Mouse (Mus musculus) C2C12 (cell line): ENCODE results near the gene Gm13178.

Experiments used
- MYOG ChIP-seq: IDR thresholded peaks from one replicate; pipeline ENCODE4 v1.6.1; 2011; ENCODE audit not compliant: control insufficient read depth, insufficient read length; ENCODE audit errors: extremely low read depth
- USF1 ChIP-seq: IDR thresholded peaks from one replicate; pipeline ENCODE4 v1.6.1; 2011; ENCODE audit warnings: low read depth, mild to moderate bottlenecking, control low read depth, moderate library complexity

DNA sequence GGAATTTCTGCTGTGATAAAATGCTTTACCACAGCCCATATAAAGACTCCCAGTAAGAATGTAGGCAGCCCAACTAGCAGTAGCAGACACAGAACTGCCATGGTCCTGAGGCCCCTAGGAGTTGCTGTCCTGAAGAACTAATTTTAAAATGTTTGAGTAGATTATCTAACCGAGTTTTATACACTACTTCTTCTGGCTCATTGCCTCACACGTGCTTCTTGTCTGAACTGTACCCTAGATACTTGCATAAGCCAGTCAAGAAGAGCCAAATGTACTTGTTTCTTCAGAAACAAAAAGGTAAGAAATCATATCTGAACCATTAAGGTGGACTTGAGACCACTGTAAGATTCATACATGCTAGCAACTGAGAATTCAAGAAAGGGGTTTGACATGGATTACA lies 34.9 kb downstream of the Gm13178 start, which contains the start of gene Gm436:
- TF ChIP-seq USF1: no peak
- no peak for TF ChIP-seq MYOG
